Comparison of ENCODE assay signal across 10 mouse cellular contexts in genomic region chr4:141505810-141506209, GRCm38 (mm10). TPM values are rescaled to one million over a fixed set of nuclear protein-coding genes. Genes with fewer than 3 reads are reported as not detected.
DNase-seq lines count a peak whose midpoint lies in the region; ATAC-seq and TF ChIP-seq lines count a peak whose summit lies in the region.
"Had no signal": no experiment of that assay in that cellular context is flagged by ENCODE, and none has a peak within 500 bp of the region (broad histone marks: within the 10 kb centered on the region; RNA-seq: fewer than 3 reads in every experiment).

No protein-coding gene starts in this region.

- H3K4me2 ChIP-seq in heart, embryonic 14.5 days (ENCODE audit: low read length): peak overlapping the region; percentile 47; the same call in 1 of the 2 replicates
- H3K4me2 ChIP-seq in heart, embryonic 11.5 days: no peak overlapping the region
- H3K4me2 ChIP-seq in liver, embryonic 11.5 days: no peak overlapping the region
- no peak overlapping the region for H3K4me2 ChIP-seq in hindbrain, embryonic 16.5 days (ENCODE audit: low read length)
- no peak overlapping the region for H3K4me2 ChIP-seq in neural tube, embryonic 14.5 days (ENCODE audit: low read depth, low read length)
- H3K4me2 ChIP-seq: limb, embryonic 15.5 days had no signal

- TF ChIP-seq CTCF in liver, adult 2 months (IDR thresholded peaks at IDR 0.05; ENCODE audit: low read depth, low read length): no peak

- no peak for TF ChIP-seq POLR2A in liver, adult 2 months (IDR thresholded peaks at IDR 0.05; ENCODE audit: extremely low read depth, insufficient read depth, low read length)

- H3K27ac ChIP-seq in heart, embryonic 14.5 days (replicated peaks in 1 of 2; ENCODE audit: control insufficient read depth in 1 of 2, insufficient read depth in 1 of 2, low read depth in 2 of 2, low read length in 2 of 2): peak overlapping the region in 1 of 2 experiments; percentile 77; a peak in 3 of 4 replicates
- no peak overlapping the region for H3K27ac ChIP-seq in heart, embryonic 11.5 days (ENCODE audit: low read depth, low read length)
- H3K27ac ChIP-seq in liver, adult 2 months (replicated peaks; ENCODE audit: insufficient read depth, low read depth, low read length): 0 out of 2 replicates have a peak overlapping the region, but pooled peaks have one; percentile 27
- H3K27ac ChIP-seq in liver, embryonic 11.5 days (ENCODE audit: low read depth, low read length): no peak overlapping the region
- H3K27ac ChIP-seq in hindbrain, embryonic 16.5 days (ENCODE audit: low read depth, low read length): peak overlapping the region; percentile 64
- peak overlapping the region; percentile 78; the same call in 1 of the 2 replicates for H3K27ac ChIP-seq in neural tube, embryonic 14.5 days (ENCODE audit: low read depth, low read length)

- peak; percentile 37 for DNase-seq in liver, adult 2 months (ENCODE audit: extremely low read depth, low read depth, low spot score)
- DNase-seq in liver, embryonic 11.5 days (ENCODE audit: low spot score): no peak
- DNase-seq in adrenal gland, postnatal 10 days: no peak
- no peak for DNase-seq in adrenal gland, postnatal 36 days
- DNase-seq: thymus, postnatal 4 days had no signal

- 92% methylated on average over 9 of the region's 11 CpGs for WGBS in heart, embryonic 14.5 days
- 93% methylated on average over 10 of the region's 11 CpGs for WGBS in heart, embryonic 11.5 days (ENCODE audit: insufficient replicate concordance)
- 52% methylated on average over 11 of the region's 11 CpGs for WGBS in liver, adult 2 months
- WGBS in liver, embryonic 11.5 days: 93% methylated on average over 11 of the region's 11 CpGs
- 95% methylated on average over 10 of the region's 11 CpGs for WGBS in hindbrain, embryonic 16.5 days
- 95% methylated on average over 10 of the region's 11 CpGs for WGBS in neural tube, embryonic 14.5 days

- no peaks in the 10 kb centered on the region for H3K27me3 ChIP-seq in heart, embryonic 14.5 days (ENCODE audit: control insufficient read depth, insufficient read depth, low read length)
- no peaks in the 10 kb centered on the region for H3K27me3 ChIP-seq in heart, embryonic 11.5 days (ENCODE audit: control insufficient read depth, insufficient read depth, low read length)
- no peaks in the 10 kb centered on the region for H3K27me3 ChIP-seq in liver, adult 2 months (ENCODE audit: control insufficient read depth, insufficient read depth, low read length)
- no peaks in the 10 kb centered on the region for H3K27me3 ChIP-seq in liver, embryonic 11.5 days (replicated peaks; ENCODE audit: control insufficient read depth, insufficient read depth, low read length)
- H3K27me3 ChIP-seq in hindbrain, embryonic 16.5 days (replicated peaks; ENCODE audit: control insufficient read depth, insufficient read depth, low read length): no peaks in the 10 kb centered on the region
- H3K27me3 ChIP-seq in neural tube, embryonic 14.5 days (ENCODE audit: control insufficient read depth, insufficient read depth, low read length): no peaks in the 10 kb centered on the region
- H3K27me3 ChIP-seq: limb, embryonic 15.5 days had no signal

- ATAC-seq in heart, embryonic 14.5 days (ENCODE audit: insufficient number of reproducible peaks, insufficient read depth, low FRiP score, low read depth): no peak
- no peak for ATAC-seq in heart, embryonic 11.5 days (replicated peaks; ENCODE audit: insufficient number of reproducible peaks, low FRiP score, low TSS enrichment)
- no peak for ATAC-seq in liver, embryonic 11.5 days (replicated peaks; ENCODE audit: low FRiP score)
- ATAC-seq in hindbrain, embryonic 16.5 days: no peak
- ATAC-seq in neural tube, embryonic 14.5 days (ENCODE audit: low read depth): no peak

- H3K9me3 ChIP-seq in heart, embryonic 14.5 days (ENCODE audit: control insufficient read depth, low read length): no peaks in the 10 kb centered on the region
- no peaks in the 10 kb centered on the region for H3K9me3 ChIP-seq in heart, embryonic 11.5 days (replicated peaks; ENCODE audit: control insufficient read depth, low read length)
- H3K9me3 ChIP-seq in liver, embryonic 11.5 days (ENCODE audit: control insufficient read depth, low read length): no peaks in the 10 kb centered on the region
- no peaks in the 10 kb centered on the region for H3K9me3 ChIP-seq in hindbrain, embryonic 16.5 days (ENCODE audit: control insufficient read depth, low read length)
- H3K9me3 ChIP-seq in neural tube, embryonic 14.5 days (ENCODE audit: control insufficient read depth, low read length): no peaks in the 10 kb centered on the region
- H3K9me3 ChIP-seq: limb, embryonic 15.5 days had no signal

- H3K4me1 ChIP-seq in heart, embryonic 14.5 days (ENCODE audit: control insufficient read depth in 2 of 2, insufficient read depth in 2 of 2, low read length in 2 of 2): peaks cover 21 to 36% of the 10 kb centered on the region in 2 experiments
- H3K4me1 ChIP-seq in heart, embryonic 11.5 days (ENCODE audit: control insufficient read depth, insufficient read depth, low read length): peaks cover 21% of the 10 kb centered on the region
- peaks cover 16% of the 10 kb centered on the region for H3K4me1 ChIP-seq in liver, adult 2 months (ENCODE audit: control insufficient read depth, insufficient read depth, low read length)
- H3K4me1 ChIP-seq in liver, embryonic 11.5 days (replicated peaks; ENCODE audit: control insufficient read depth, insufficient read depth, low read length): peaks cover 16% of the 10 kb centered on the region
- H3K4me1 ChIP-seq in hindbrain, embryonic 16.5 days (ENCODE audit: control insufficient read depth, insufficient read depth, low read depth, low read length): peaks cover 16% of the 10 kb centered on the region
- peaks cover 9% of the 10 kb centered on the region; the same call in 1 of the 2 replicates for H3K4me1 ChIP-seq in neural tube, embryonic 14.5 days (ENCODE audit: control insufficient read depth, insufficient read depth, low read length)

- peaks cover 52% of the 10 kb centered on the region for H3K79me2 ChIP-seq in liver, adult 2 months (ENCODE audit: control insufficient read depth, insufficient read depth, low read length)

- no peak overlapping the region for H3K9ac ChIP-seq in heart, embryonic 14.5 days (ENCODE audit: low read length)
- no peak overlapping the region for H3K9ac ChIP-seq in heart, embryonic 11.5 days (ENCODE audit: low read depth, low read length)
- H3K9ac ChIP-seq in liver, adult 2 months (ENCODE audit: low read depth, low read length): no peak overlapping the region
- no peak overlapping the region for H3K9ac ChIP-seq in liver, embryonic 11.5 days (ENCODE audit: low read depth, low read length)
- no peak overlapping the region for H3K9ac ChIP-seq in hindbrain, embryonic 16.5 days (ENCODE audit: low read depth, low read length)
- no peak overlapping the region for H3K9ac ChIP-seq in neural tube, embryonic 14.5 days (replicated peaks; ENCODE audit: low read depth, low read length)
- H3K9ac ChIP-seq: limb, embryonic 15.5 days had no signal

- no peak overlapping the region for H3K4me3 ChIP-seq in heart, embryonic 14.5 days (ENCODE audit: control insufficient read depth in 1 of 2, insufficient read depth in 1 of 2, low read depth in 1 of 2, low read length in 2 of 2)
- H3K4me3 ChIP-seq in heart, embryonic 11.5 days (ENCODE audit: low read depth, low read length): no peak overlapping the region
- H3K4me3 ChIP-seq in liver, adult 2 months (ENCODE audit: insufficient read depth, low read depth, low read length): no peak overlapping the region
- H3K4me3 ChIP-seq in liver, embryonic 11.5 days (ENCODE audit: low read depth, low read length): no peak overlapping the region
- no peak overlapping the region for H3K4me3 ChIP-seq in hindbrain, embryonic 16.5 days (ENCODE audit: low read length)
- H3K4me3 ChIP-seq in neural tube, embryonic 14.5 days (ENCODE audit: low read depth, low read length): no peak overlapping the region
- H3K4me3 ChIP-seq: limb, embryonic 15.5 days had no signal

- H3K36me3 ChIP-seq in heart, embryonic 14.5 days (ENCODE audit: control insufficient read depth, insufficient read depth, low read length): no peaks in the 10 kb centered on the region
- H3K36me3 ChIP-seq in heart, embryonic 11.5 days (ENCODE audit: control insufficient read depth, insufficient read depth, low read length): no peaks in the 10 kb centered on the region
- no peaks in the 10 kb centered on the region for H3K36me3 ChIP-seq in liver, adult 2 months (ENCODE audit: control insufficient read depth, insufficient read depth, low read length)
- H3K36me3 ChIP-seq in liver, embryonic 11.5 days (ENCODE audit: control insufficient read depth, insufficient read depth, low read length): 0 out of 2 replicates have a peak, but pooled peaks cover 3% of the 10 kb centered on the region
- H3K36me3 ChIP-seq in hindbrain, embryonic 16.5 days (ENCODE audit: control insufficient read depth, insufficient read depth, low read length): no peaks in the 10 kb centered on the region
- H3K36me3 ChIP-seq in neural tube, embryonic 14.5 days (ENCODE audit: control insufficient read depth, insufficient read depth, low read length): no peaks in the 10 kb centered on the region
- H3K36me3 ChIP-seq: limb, embryonic 15.5 days had no signal

RNA-seq across cellular contexts. Expression of gene Spen, which starts 32.6 kb away (rescaled TPM):
- 9.6 and 10.7 TPM in 2 replicates for polyA plus RNA-seq in heart, embryonic 14.5 days (2014; fragmentation: Nextera tagmentation; extraction: Ambion mirVana)
- 7.5 TPM in 2 replicates for polyA plus RNA-seq in heart, embryonic 11.5 days (2014; fragmentation: Nextera tagmentation; extraction: Ambion mirVana)
- total RNA-seq in liver, adult 2 months (2014; rRNA removed): 8.1 and 9.1 TPM in 2 replicates
- polyA plus RNA-seq in liver, adult 2 months (2012; rRNA removed): 5.9 and 7.5 TPM in 2 replicates
- polyA plus RNA-seq in liver, embryonic 11.5 days (2014; fragmentation: Nextera tagmentation; extraction: Ambion mirVana): 9.1 and 10.4 TPM in 2 replicates
- polyA plus RNA-seq in hindbrain, embryonic 16.5 days (2015; fragmentation: Nextera tagmentation; extraction: Ambion mirVana): 10.1 and 11.8 TPM in 2 replicates
- 21.7 and 23.9 TPM in 2 replicates for polyA plus RNA-seq in neural tube, embryonic 14.5 days (2014; fragmentation: Nextera tagmentation; extraction: Ambion mirVana)
- 10 to 100 TPM; 36.6 to 55.2 TPM for total RNA-seq in adrenal gland, postnatal 10 days (2021)
- 10 to 100 TPM; 49.9 to 58.3 TPM for total RNA-seq in adrenal gland, postnatal 36 days (2021)

Comparison
In these comparisons a context has a peak if more than half of its experiments do, and no peak if none do; other contexts are left out.
1. H3K27ac ChIP-seq: peak in liver, adult 2 months (single experiment), hindbrain, embryonic 16.5 days (single experiment) and neural tube, embryonic 14.5 days (single experiment); none in heart, embryonic 11.5 days (single experiment) and liver, embryonic 11.5 days (single experiment).